In genomic region chr5:123748339-123749064, GRCm38 (mm10) we compare ENCODE assay signal across 8 mouse cellular contexts. TPM values are rescaled to one million over a fixed set of nuclear protein-coding genes. Genes with fewer than 3 reads are reported as not detected.
DNase-seq lines count a peak whose midpoint lies in the region; ATAC-seq and TF ChIP-seq lines count a peak whose summit lies in the region.

No protein-coding gene starts in this region.

- peak overlapping the region; percentile 88 for H3K9ac ChIP-seq in kidney, postnatal 0 days (ENCODE audit: low read depth, low read length)
- H3K9ac ChIP-seq in heart, postnatal 0 days (replicated peaks; ENCODE audit: low read depth, low read length), result peak overlapping the region; percentile 87
- H3K9ac ChIP-seq in midbrain, embryonic 12.5 days (replicated peaks), result peak overlapping the region; percentile 88

- no peak for ATAC-seq in kidney, postnatal 0 days (replicated peaks; ENCODE audit: low FRiP score, low read depth)
- ATAC-seq in heart, postnatal 0 days (ENCODE audit: insufficient read depth, low read depth), result peak; percentile 10
- no peak; the same call in 1 of the 2 replicates for ATAC-seq in midbrain, embryonic 12.5 days (ENCODE audit: low FRiP score, low read depth)

- H3K9me3 ChIP-seq in kidney, postnatal 0 days (replicated peaks; ENCODE audit: low read length), result no peaks in the 10 kb centered on the region
- H3K9me3 ChIP-seq in heart, postnatal 0 days (replicated peaks; ENCODE audit: control insufficient read depth, low read length), result no peaks in the 10 kb centered on the region
- no peaks in the 10 kb centered on the region for H3K9me3 ChIP-seq in midbrain, embryonic 12.5 days

- no peaks in the 10 kb centered on the region for H3K27me3 ChIP-seq in kidney, postnatal 0 days (ENCODE audit: insufficient read depth, low read length)
- no peaks in the 10 kb centered on the region for H3K27me3 ChIP-seq in heart, postnatal 0 days (ENCODE audit: control insufficient read depth, insufficient read depth, low read length)
- H3K27me3 ChIP-seq in midbrain, embryonic 12.5 days, result no peaks in the 10 kb centered on the region

- TF ChIP-seq CTCF in kidney, postnatal 0 days (IDR thresholded peaks at IDR 0.05; ENCODE audit: low read depth), result no peak
- no peak for TF ChIP-seq CTCF in bone marrow, adult 2 months (IDR thresholded peaks at IDR 0.05; ENCODE audit: control insufficient read depth, insufficient read depth, low read length)
- no peak for TF ChIP-seq CTCF in heart, postnatal 0 days (IDR thresholded peaks at IDR 0.05; ENCODE audit: low read depth)

- peak overlapping the region; percentile 81 for H3K4me2 ChIP-seq in kidney, postnatal 0 days (ENCODE audit: low read length)
- H3K4me2 ChIP-seq in heart, postnatal 0 days (ENCODE audit: low read depth, low read length), result peak overlapping the region; percentile 89
- peak overlapping the region; percentile 87 for H3K4me2 ChIP-seq in midbrain, embryonic 12.5 days (replicated peaks)

- peak overlapping the region; percentile 99 for H3K27ac ChIP-seq in kidney, postnatal 0 days
- H3K27ac ChIP-seq in bone marrow, adult 2 months (ENCODE audit: control insufficient read depth, insufficient read depth, low read depth, low read length, poor library complexity), result peak overlapping the region; percentile 98
- H3K27ac ChIP-seq in heart, postnatal 0 days (ENCODE audit: low read depth), result peak overlapping the region; percentile 99
- H3K27ac ChIP-seq in midbrain, embryonic 12.5 days (replicated peaks), result peak overlapping the region; percentile 98

- H3K4me1 ChIP-seq in kidney, postnatal 0 days (replicated peaks; ENCODE audit: insufficient read depth, low read length), result peaks cover 12% of the 10 kb centered on the region
- no peaks in the 10 kb centered on the region for H3K4me1 ChIP-seq in bone marrow, adult 2 months (ENCODE audit: control insufficient read depth, insufficient read depth, low read length)
- peaks cover 29% of the 10 kb centered on the region for H3K4me1 ChIP-seq in heart, postnatal 0 days (ENCODE audit: control insufficient read depth, insufficient read depth)
- peaks cover 28% of the 10 kb centered on the region for H3K4me1 ChIP-seq in midbrain, embryonic 12.5 days

- no peak for TF ChIP-seq POLR2A in bone marrow, adult 2 months (IDR thresholded peaks at IDR 0.05; ENCODE audit: borderline replicate concordance, control insufficient read depth, low read depth, low read length)

- H3K36me3 ChIP-seq in kidney, postnatal 0 days (ENCODE audit: insufficient read depth, low read length), result peaks cover 12% of the 10 kb centered on the region
- peaks cover 12% of the 10 kb centered on the region for H3K36me3 ChIP-seq in heart, postnatal 0 days (replicated peaks; ENCODE audit: control insufficient read depth, insufficient read depth, low read length)
- peaks cover 23% of the 10 kb centered on the region for H3K36me3 ChIP-seq in midbrain, embryonic 12.5 days

- under 1% methylated on average over 18 of the region's 18 CpGs for WGBS in kidney, postnatal 0 days
- WGBS in bone marrow, adult 2 months, result under 1% methylated on average over 18 of the region's 18 CpGs
- under 1% methylated on average over 18 of the region's 18 CpGs for WGBS in heart, postnatal 0 days
- WGBS in midbrain, embryonic 12.5 days, result under 1% methylated on average over 18 of the region's 18 CpGs

- peak; percentile 59 for DNase-seq in kidney, postnatal 0 days (ENCODE audit: low spot score)
- no peak for DNase-seq in kidney, adult 11 months
- no peak for DNase-seq in heart, postnatal 0 days (ENCODE audit: low spot score)
- no peak for DNase-seq in cerebellum, adult 18-20 months
- no peak for DNase-seq in layer of hippocampus, adult 9-10 months (ENCODE audit: low spot score)
- DNase-seq in left cerebral cortex, adult 18-20 months (ENCODE audit: low spot score in 2 of 2), result no peak

- TF ChIP-seq EP300 in heart, postnatal 0 days (IDR thresholded peaks at IDR 0.05; ENCODE audit: low read depth), result no peak

- peak overlapping the region; percentile 65 for H3K4me3 ChIP-seq in kidney, postnatal 0 days (replicated peaks; ENCODE audit: low read depth, low read length)
- peak overlapping the region; percentile 79 for H3K4me3 ChIP-seq in bone marrow, adult 2 months (replicated peaks; ENCODE audit: control insufficient read depth, low read depth, low read length)
- H3K4me3 ChIP-seq in heart, postnatal 0 days (ENCODE audit: low read depth, low read length), result peak overlapping the region; percentile 68
- H3K4me3 ChIP-seq in midbrain, embryonic 12.5 days, result peak overlapping the region; percentile 76

RNA-seq across cellular contexts. Expression of gene Rsrc2, which starts 0.7 kb away (rescaled TPM):
- 117 and 120 TPM in 2 replicates for polyA plus RNA-seq in kidney, postnatal 0 days (2015; fragmentation: Nextera tagmentation; extraction: Ambion mirVana)
- 91.2 and 155 TPM in 2 replicates for polyA plus RNA-seq in bone marrow, adult 2 months (2011; ENCODE audit: insufficient read depth, insufficient read length, low replicate concordance, missing spikeins)
- 19.5 and 19.9 TPM in 2 replicates for total RNA-seq in heart, postnatal 0 days (2014; rRNA removed; ENCODE audit: low replicate concordance)
- polyA plus RNA-seq in heart, postnatal 0 days (2015; fragmentation: Nextera tagmentation; extraction: Ambion mirVana), result 72.7 and 76.5 TPM in 2 replicates
- 174 and 182 TPM in 2 replicates for polyA plus RNA-seq in midbrain, embryonic 12.5 days (2016; fragmentation: Nextera tagmentation; extraction: Ambion mirVana)
- 10 to 100 TPM; 79.4 to 88.4 TPM for total RNA-seq in left cerebral cortex, adult 18-20 months (2021)

RNA-seq across cellular contexts. Expression of gene Kntc1, which starts 1.0 kb away (rescaled TPM):
- 9.4 and 10.7 TPM in 2 replicates for polyA plus RNA-seq in kidney, postnatal 0 days (2015; fragmentation: Nextera tagmentation; extraction: Ambion mirVana)
- polyA plus RNA-seq in bone marrow, adult 2 months (2011; ENCODE audit: insufficient read depth, insufficient read length, low replicate concordance, missing spikeins), result 34.2 and 35.7 TPM in 2 replicates
- total RNA-seq in heart, postnatal 0 days (2014; rRNA removed; ENCODE audit: low replicate concordance), result 15.6 and 17.5 TPM in 2 replicates
- 3.8 and 3.9 TPM in 2 replicates for polyA plus RNA-seq in heart, postnatal 0 days (2015; fragmentation: Nextera tagmentation; extraction: Ambion mirVana)
- 36.5 and 44.9 TPM in 2 replicates for polyA plus RNA-seq in midbrain, embryonic 12.5 days (2016; fragmentation: Nextera tagmentation; extraction: Ambion mirVana)
- total RNA-seq in left cerebral cortex, adult 18-20 months (2021), result 1 to 10 TPM in 1 of 2 experiments, under 1 TPM in 1; 0.89 to 1.1 TPM

RNA-seq across cellular contexts. Expression of gene Zcchc8, which starts 27.6 kb away (rescaled TPM):
- polyA plus RNA-seq in kidney, postnatal 0 days (2015; fragmentation: Nextera tagmentation; extraction: Ambion mirVana), result 59.1 and 63.8 TPM in 2 replicates
- 49.3 and 59.7 TPM in 2 replicates for polyA plus RNA-seq in bone marrow, adult 2 months (2011; ENCODE audit: insufficient read depth, insufficient read length, low replicate concordance, missing spikeins)
- total RNA-seq in heart, postnatal 0 days (2014; rRNA removed; ENCODE audit: low replicate concordance), result 11.8 and 30.8 TPM in 2 replicates
- polyA plus RNA-seq in heart, postnatal 0 days (2015; fragmentation: Nextera tagmentation; extraction: Ambion mirVana), result 31.3 and 31.8 TPM in 2 replicates
- 92.4 and 97.3 TPM in 2 replicates for polyA plus RNA-seq in midbrain, embryonic 12.5 days (2016; fragmentation: Nextera tagmentation; extraction: Ambion mirVana)
- 10 to 100 TPM; 43.0 to 49.4 TPM for total RNA-seq in left cerebral cortex, adult 18-20 months (2021)
